Mouse (Mus musculus) CD4-positive, CD25-positive, alpha-beta regulatory T cell, adult 2 months (primary cell): ENCODE results near the gene Dnajc9.

ENCODE experiments used
- DNase-seq: peaks from one replicate; pipeline ENCODE4 v3.0.0-alpha.2; 2012; ENCODE audit warnings: low read depth, low spot score

Dnajc9 gene

GRCm38 (mm10) chr14:20388441-20389129 lies at the start of gene Dnajc9:
Gene Dnajc9 (minus strand): TSS chr14:20388910.
- peak; percentile 95 for DNase-seq

- DNase-seq, result no peak
Observed at GRCm38 (mm10) chr14:20436976-20437375, 48.3 kb upstream of the Dnajc9 start.

GRCm38 (mm10) chr14:20432420-20432819 lies 43.7 kb upstream of the Dnajc9 start:
- no peak for DNase-seq

- DNase-seq, result no peak
Observed at GRCm38 (mm10) chr14:20431726-20432125, 43.0 kb upstream of the Dnajc9 start.

- DNase-seq, result no peak
Observed at GRCm38 (mm10) chr14:20429833-20430232, 41.1 kb upstream of the Dnajc9 start.

GRCm38 (mm10) chr14:20428593-20428992 lies 39.9 kb upstream of the Dnajc9 start:
- peak; percentile 7 for DNase-seq

GRCm38 (mm10) chr14:20423046-20423445 lies 34.3 kb upstream of the Dnajc9 start:
- DNase-seq, result no peak

GRCm38 (mm10) chr14:20422257-20422656 lies 33.5 kb upstream of the Dnajc9 start:
- no peak for DNase-seq

GRCm38 (mm10) chr14:20400071-20400470 lies 11.4 kb upstream of the Dnajc9 start:
- peak; percentile 64 for DNase-seq

- DNase-seq, result peak; percentile 56
Observed at GRCm38 (mm10) chr14:20398864-20399263, 10.2 kb upstream of the Dnajc9 start.

- no peak for DNase-seq
Observed at GRCm38 (mm10) chr14:20397220-20397619, 8.5 kb upstream of the Dnajc9 start.

GRCm38 (mm10) chr14:20393205-20393913 lies 4.6 kb upstream of the Dnajc9 start, which contains the start of gene Mrps16:
Gene Mrps16 (minus strand): TSS chr14:20393634.
- peak; percentile 98 for DNase-seq

GRCm38 (mm10) chr14:20392326-20392725 lies 3.6 kb upstream of the Dnajc9 start:
- DNase-seq, result no peak

- no peak for DNase-seq
Observed at GRCm38 (mm10) chr14:20389446-20390079, 853 bp upstream of the Dnajc9 start.

- peak; percentile 33 for DNase-seq
Observed at GRCm38 (mm10) chr14:20379753-20380430, 8.8 kb downstream of the Dnajc9 start.

- no peak for DNase-seq
Observed at GRCm38 (mm10) chr14:20379087-20379640, 9.5 kb downstream of the Dnajc9 start.

- peak; percentile 86 for DNase-seq
Observed at GRCm38 (mm10) chr14:20378313-20379061, 10.2 kb downstream of the Dnajc9 start.

- DNase-seq, result no peak
Observed at GRCm38 (mm10) chr14:20377112-20377521, 11.6 kb downstream of the Dnajc9 start.

GRCm38 (mm10) chr14:20371854-20372253 lies 16.9 kb downstream of the Dnajc9 start:
- no peak for DNase-seq

GRCm38 (mm10) chr14:20370798-20371197 lies 17.9 kb downstream of the Dnajc9 start:
- DNase-seq, result no peak

- no peak for DNase-seq
Observed at GRCm38 (mm10) chr14:20368271-20368670, 20.4 kb downstream of the Dnajc9 start.
